Mouse (Mus musculus): ENCODE data around the gene Ap1m2. TPM values are rescaled to one million over a fixed set of nuclear protein-coding genes. Genes with fewer than 3 reads are reported as not detected.

Gene Ap1m2
- polyA plus RNA-seq, 1 experiment from 2014 or later: 16.3 TPM

DNA sequence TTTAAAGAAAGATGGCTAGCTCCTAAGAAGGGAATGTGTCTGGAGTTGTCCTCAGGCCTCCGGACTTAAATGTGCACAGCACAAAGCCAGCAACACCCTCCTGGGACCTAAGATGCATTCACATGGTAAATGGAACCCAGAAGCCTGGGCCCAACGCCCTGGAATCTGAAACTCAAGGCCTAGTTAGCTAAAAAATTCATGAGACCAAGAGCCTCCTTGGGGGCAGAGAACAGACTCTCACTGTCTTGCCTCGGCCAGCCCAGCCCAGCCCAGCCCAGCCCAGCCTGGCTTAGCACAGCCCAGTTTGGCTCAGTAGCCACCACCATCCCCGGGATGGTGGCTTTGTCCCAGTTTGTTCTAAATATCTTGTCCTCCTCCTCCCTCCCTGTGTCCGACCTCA lies 3.3 kb upstream of the Ap1m2 start:
- Histone ChIP-seq H3K36me3 (replicated peaks; ENCODE audit: control insufficient read depth, insufficient read depth, low read depth, low read length) (no peaks in the 10 kb centered on the region), H3K4me2 (ENCODE audit: low read depth, low read length) (no peak overlapping the region), H3K27ac (replicated peaks; ENCODE audit: low read depth, low read length) (no peak overlapping the region), H3K9me3 (replicated peaks; ENCODE audit: control insufficient read depth, low read length) (no peaks in the 10 kb centered on the region), H3K9ac (replicated peaks; ENCODE audit: low read length) (no peak overlapping the region), H3K4me1 (ENCODE audit: control insufficient read depth, insufficient read depth, low read length) (no peaks in the 10 kb centered on the region), H3K27me3 (ENCODE audit: control insufficient read depth, insufficient read depth, low read length) (peaks cover 13% of the 10 kb centered on the region), H3K4me3 (ENCODE audit: low read depth, low read length) (no peak overlapping the region)
- no peak for ATAC-seq (replicated peaks; ENCODE audit: insufficient number of reproducible peaks, low FRiP score, low TSS enrichment, low read depth)
- no peak for DNase-seq (ENCODE audit: low spot score)
- WGBS: 43% methylated on average over 5 of the region's 5 CpGs

DNA sequence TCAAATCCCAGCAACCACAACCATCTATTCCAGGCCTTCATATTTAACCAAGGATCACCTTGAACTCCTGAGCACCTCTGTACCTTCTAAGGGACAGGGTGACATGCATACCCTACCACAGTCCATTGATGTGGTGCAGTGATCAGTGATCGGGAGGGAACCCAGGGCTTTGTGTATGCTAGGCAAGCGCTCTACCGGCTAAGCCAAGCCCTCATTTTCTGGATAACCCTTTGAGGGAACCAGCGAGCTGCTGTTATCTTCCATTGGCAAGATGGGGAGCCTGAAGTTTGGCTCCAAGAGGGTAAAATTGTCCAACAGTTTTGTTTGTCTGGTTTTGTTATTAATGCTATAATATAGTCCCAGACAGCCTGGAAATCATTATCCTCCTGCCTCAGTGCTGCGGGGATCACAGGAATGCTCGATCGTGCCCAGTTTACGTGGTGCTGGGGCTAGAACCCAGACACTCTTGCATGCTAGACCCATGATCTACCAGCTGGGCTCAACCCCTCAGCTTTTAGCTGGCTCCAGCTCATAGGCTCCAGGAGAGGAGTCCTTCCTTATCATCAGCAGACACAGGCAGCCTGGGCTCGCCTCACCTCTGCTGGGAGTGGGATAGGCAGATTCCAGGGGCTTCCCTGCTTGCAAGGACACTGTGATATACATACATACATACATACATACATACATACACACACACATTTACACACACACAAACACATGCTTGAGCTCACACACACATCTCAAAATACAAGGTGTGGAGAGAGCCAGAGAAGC lies 2.4 kb upstream of the Ap1m2 start:
- Histone ChIP-seq H3K4me1 (ENCODE audit: control insufficient read depth, insufficient read depth, low read length) (no peaks in the 10 kb centered on the region), H3K4me3 (ENCODE audit: low read depth, low read length) (no peak overlapping the region), H3K9me3 (replicated peaks; ENCODE audit: control insufficient read depth, low read length) (no peaks in the 10 kb centered on the region), H3K9ac (replicated peaks; ENCODE audit: low read length) (no peak overlapping the region), H3K36me3 (replicated peaks; ENCODE audit: control insufficient read depth, insufficient read depth, low read depth, low read length) (no peaks in the 10 kb centered on the region), H3K4me2 (ENCODE audit: low read depth, low read length) (no peak overlapping the region), H3K27ac (replicated peaks; ENCODE audit: low read depth, low read length) (no peak overlapping the region), H3K27me3 (ENCODE audit: control insufficient read depth, insufficient read depth, low read length) (peaks cover 13% of the 10 kb centered on the region)
- ATAC-seq (replicated peaks; ENCODE audit: insufficient number of reproducible peaks, low FRiP score, low TSS enrichment, low read depth): no peak
- WGBS: 82% methylated on average over 9 of the region's 9 CpGs
- DNase-seq (ENCODE audit: low spot score): no peak

DNA sequence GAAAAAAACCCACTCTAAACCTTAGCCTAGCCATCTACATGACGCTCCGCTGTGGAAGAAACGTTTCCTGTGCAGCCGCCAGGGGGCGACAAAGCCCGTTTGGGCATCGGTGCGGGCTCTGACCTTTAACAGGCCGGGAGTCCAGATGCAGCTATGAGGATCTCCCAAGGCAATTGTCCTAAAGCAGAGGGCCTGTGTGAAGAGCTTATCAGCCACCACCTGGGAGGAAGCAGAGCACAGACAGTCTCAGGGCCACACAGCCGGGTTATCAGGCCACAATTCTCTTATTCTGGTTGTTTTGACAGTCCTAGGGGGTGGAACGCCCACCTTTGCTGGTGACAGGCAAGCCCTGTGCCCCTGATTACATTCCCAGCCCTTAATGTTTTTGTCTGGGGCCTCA lies 1.3 kb upstream of the Ap1m2 start:
- ATAC-seq (replicated peaks; ENCODE audit: insufficient number of reproducible peaks, low FRiP score, low TSS enrichment, low read depth) (no peak; the same call in 1 of the 2 replicates), DNase-seq (ENCODE audit: low spot score) (peak; percentile 91)
- Histone ChIP-seq H3K27me3 (ENCODE audit: control insufficient read depth, insufficient read depth, low read length) (peaks cover 13% of the 10 kb centered on the region), H3K4me3 (ENCODE audit: low read depth, low read length) (no peak overlapping the region), H3K4me2 (ENCODE audit: low read depth, low read length) (no peak overlapping the region), H3K4me1 (ENCODE audit: control insufficient read depth, insufficient read depth, low read length) (no peaks in the 10 kb centered on the region), H3K36me3 (replicated peaks; ENCODE audit: control insufficient read depth, insufficient read depth, low read depth, low read length) (no peaks in the 10 kb centered on the region), H3K9me3 (replicated peaks; ENCODE audit: control insufficient read depth, low read length) (no peaks in the 10 kb centered on the region), H3K9ac (replicated peaks; ENCODE audit: low read length) (no peak overlapping the region), H3K27ac (replicated peaks; ENCODE audit: low read depth, low read length) (no peak overlapping the region)
- WGBS: 6% methylated on average over 11 of the region's 11 CpGs

DNA sequence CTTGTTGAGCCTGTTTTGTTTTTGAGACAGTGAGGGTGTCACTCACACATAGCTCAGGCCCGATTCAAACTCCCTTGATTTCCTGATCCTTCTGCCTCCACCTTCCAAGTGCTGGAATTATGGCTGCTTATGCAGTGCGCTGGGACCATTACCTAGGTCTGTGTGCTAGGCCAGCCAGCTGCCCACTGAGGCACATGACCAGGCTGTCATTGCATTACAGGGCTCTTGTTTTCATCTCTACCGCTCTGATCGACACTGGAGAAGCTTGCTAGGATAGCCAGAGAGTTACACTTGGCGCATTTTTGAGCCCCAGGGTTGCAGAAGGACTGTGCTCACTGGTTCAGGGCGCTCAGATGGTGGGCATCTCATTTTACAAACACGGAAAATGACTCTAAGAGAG lies 442 bp downstream of the Ap1m2 start:
- no peaks in the 10 kb centered on the region for H3K36me3 ChIP-seq (replicated peaks; ENCODE audit: control insufficient read depth, insufficient read depth, low read depth, low read length)
- no peaks in the 10 kb centered on the region for H3K9me3 ChIP-seq (replicated peaks; ENCODE audit: control insufficient read depth, low read length)
- H3K9ac ChIP-seq (replicated peaks; ENCODE audit: low read length): 0 out of 2 replicates have a peak overlapping the region, but pooled peaks have one; percentile 22
- peaks cover 13% of the 10 kb centered on the region for H3K27me3 ChIP-seq (ENCODE audit: control insufficient read depth, insufficient read depth, low read length)
- no peaks in the 10 kb centered on the region for H3K4me1 ChIP-seq (ENCODE audit: control insufficient read depth, insufficient read depth, low read length)
- WGBS: 28% methylated on average over 7 of the region's 7 CpGs
- H3K4me2 ChIP-seq (ENCODE audit: low read depth, low read length): peak overlapping the region; percentile 13; the same call in 1 of the 2 replicates
- ATAC-seq (replicated peaks; ENCODE audit: insufficient number of reproducible peaks, low FRiP score, low TSS enrichment, low read depth): no peak
- no peak overlapping the region for H3K27ac ChIP-seq (replicated peaks; ENCODE audit: low read depth, low read length)
- no peak for DNase-seq (ENCODE audit: low spot score)
- peak overlapping the region; percentile 25 for H3K4me3 ChIP-seq (ENCODE audit: low read depth, low read length)

DNA sequence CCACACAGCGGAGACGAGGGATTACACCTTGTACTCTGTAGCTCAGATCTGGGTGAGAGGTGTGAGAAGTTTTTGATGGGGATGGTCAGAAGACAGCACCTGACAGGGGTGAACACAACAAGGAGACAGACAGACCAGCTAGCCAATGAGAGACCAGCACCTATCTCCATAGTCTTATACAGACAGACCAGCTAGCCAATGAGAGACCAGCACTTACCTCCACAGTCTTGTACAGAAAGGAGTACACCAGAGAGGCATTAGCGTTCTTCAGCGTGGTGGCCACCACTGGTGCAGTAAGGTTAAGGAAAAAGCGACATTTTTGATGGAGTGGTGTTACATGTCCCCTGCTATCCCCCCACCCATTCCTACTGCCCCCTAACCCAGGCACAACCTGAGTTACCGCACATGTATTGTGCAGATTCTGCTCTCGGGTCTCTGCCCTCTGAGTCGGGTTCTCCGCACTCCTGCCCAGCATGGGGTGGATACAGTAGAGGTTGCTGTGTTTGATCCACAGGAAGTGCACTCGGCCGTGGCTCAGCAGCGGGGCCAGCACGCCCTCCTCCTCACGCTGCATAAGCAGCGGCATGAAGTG lies 2.9 kb downstream of the Ap1m2 start:
- DNase-seq (ENCODE audit: low spot score) (no peak), ATAC-seq (replicated peaks; ENCODE audit: insufficient number of reproducible peaks, low FRiP score, low TSS enrichment, low read depth) (no peak)
- Histone ChIP-seq H3K36me3 (replicated peaks; ENCODE audit: control insufficient read depth, insufficient read depth, low read depth, low read length) (no peaks in the 10 kb centered on the region), H3K9me3 (replicated peaks; ENCODE audit: control insufficient read depth, low read length) (no peaks in the 10 kb centered on the region), H3K4me1 (ENCODE audit: control insufficient read depth, insufficient read depth, low read length) (no peaks in the 10 kb centered on the region), H3K27ac (replicated peaks; ENCODE audit: low read depth, low read length) (no peak overlapping the region), H3K27me3 (ENCODE audit: control insufficient read depth, insufficient read depth, low read length) (peaks cover 13% of the 10 kb centered on the region), H3K4me3 (ENCODE audit: low read depth, low read length) (no peak overlapping the region), H3K4me2 (ENCODE audit: low read depth, low read length) (no peak overlapping the region), H3K9ac (replicated peaks; ENCODE audit: low read length) (no peak overlapping the region)
- WGBS: 79% methylated on average over 15 of the region's 15 CpGs

DNA sequence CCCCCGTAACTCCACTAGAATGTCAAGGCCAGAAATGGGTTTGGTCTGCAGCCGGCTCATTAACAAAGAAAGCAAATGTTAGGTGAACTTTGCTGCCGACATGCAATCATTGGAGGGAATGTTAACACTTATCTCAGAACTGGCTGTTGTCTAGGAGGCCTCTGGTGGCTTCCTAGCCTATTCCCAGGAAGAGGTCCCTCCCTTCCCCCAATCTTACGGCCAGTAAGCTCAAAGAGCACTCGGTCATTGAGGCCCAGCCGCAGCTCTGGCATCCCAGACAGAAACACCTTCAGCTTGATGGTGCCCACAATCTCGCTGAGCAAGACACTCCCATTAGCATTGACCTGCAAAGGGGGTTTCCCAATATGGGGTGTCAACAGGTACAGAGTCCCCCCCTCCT lies 7.1 kb downstream of the Ap1m2 start:
- H3K27me3 ChIP-seq (ENCODE audit: control insufficient read depth, insufficient read depth, low read length): no peaks in the 10 kb centered on the region
- WGBS: 83% methylated on average over 7 of the region's 7 CpGs
- no peak for DNase-seq (ENCODE audit: low spot score)

DNA sequence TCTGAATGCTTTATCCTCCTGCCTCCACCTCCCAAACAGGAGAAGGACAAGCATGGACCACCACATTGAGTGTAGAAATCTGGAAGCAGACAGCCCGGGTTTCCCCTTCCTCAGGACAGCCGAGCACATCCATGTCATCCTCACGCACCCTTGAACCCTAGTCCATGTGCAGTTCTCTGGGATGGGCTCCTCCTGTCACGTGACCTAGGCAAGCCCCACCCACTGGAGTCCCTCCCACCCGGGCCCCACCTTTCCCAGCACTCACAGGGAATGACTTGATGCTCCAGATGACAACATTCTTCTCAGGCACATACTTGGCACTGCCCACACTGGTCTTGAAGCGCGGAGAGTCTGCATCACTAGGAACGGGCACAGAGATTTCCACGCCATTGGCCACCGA lies 13.1 kb downstream of the Ap1m2 start:
- H3K9ac ChIP-seq (replicated peaks; ENCODE audit: low read length): no peak overlapping the region
- no peak for DNase-seq (ENCODE audit: low spot score)
- no peaks in the 10 kb centered on the region for H3K27me3 ChIP-seq (ENCODE audit: control insufficient read depth, insufficient read depth, low read length)
- no peak overlapping the region for H3K4me3 ChIP-seq (ENCODE audit: low read depth, low read length)
- H3K4me2 ChIP-seq (ENCODE audit: low read depth, low read length): no peak overlapping the region
- 88% methylated on average over 10 of the region's 10 CpGs for WGBS
- no peaks in the 10 kb centered on the region for H3K9me3 ChIP-seq (replicated peaks; ENCODE audit: control insufficient read depth, low read length)
- no peaks in the 10 kb centered on the region for H3K36me3 ChIP-seq (replicated peaks; ENCODE audit: control insufficient read depth, insufficient read depth, low read depth, low read length)
- H3K27ac ChIP-seq (replicated peaks; ENCODE audit: low read depth, low read length): no peak overlapping the region
- H3K4me1 ChIP-seq (ENCODE audit: control insufficient read depth, insufficient read depth, low read length): no peaks in the 10 kb centered on the region
- ATAC-seq (replicated peaks; ENCODE audit: insufficient number of reproducible peaks, low FRiP score, low TSS enrichment, low read depth): no peak

More for the DNA sequence above, 7.1 kb downstream of the Ap1m2 start:
- Histone ChIP-seq H3K9me3 (replicated peaks; ENCODE audit: control insufficient read depth, low read length) (no peaks in the 10 kb centered on the region), H3K4me3 (ENCODE audit: low read depth, low read length) (no peak overlapping the region), H3K4me1 (ENCODE audit: control insufficient read depth, insufficient read depth, low read length) (no peaks in the 10 kb centered on the region), H3K27ac (replicated peaks; ENCODE audit: low read depth, low read length) (no peak overlapping the region), H3K36me3 (replicated peaks; ENCODE audit: control insufficient read depth, insufficient read depth, low read depth, low read length) (no peaks in the 10 kb centered on the region), H3K4me2 (ENCODE audit: low read depth, low read length) (no peak overlapping the region), H3K9ac (replicated peaks; ENCODE audit: low read length) (no peak overlapping the region)
- ATAC-seq (replicated peaks; ENCODE audit: insufficient number of reproducible peaks, low FRiP score, low TSS enrichment, low read depth): no peak

DNA sequence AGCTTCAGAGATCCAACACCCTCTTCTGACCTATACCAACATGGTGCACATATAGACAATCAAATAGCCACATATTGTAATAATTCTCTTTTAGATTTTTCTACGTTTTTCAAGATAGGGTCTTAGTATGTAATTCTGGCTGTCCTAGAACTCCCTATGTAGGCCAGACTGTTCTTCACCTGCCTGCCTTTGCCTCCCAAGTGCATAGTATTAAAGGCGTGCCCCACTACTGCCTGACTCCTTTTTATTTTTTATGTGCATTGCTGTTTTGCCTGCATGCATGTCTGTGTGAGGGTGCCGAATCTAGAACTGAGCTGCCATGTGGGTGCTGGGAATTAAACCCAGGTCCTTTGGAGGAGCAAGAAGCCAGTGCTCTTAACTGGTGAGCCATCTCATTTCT lies 19.9 kb downstream of the Ap1m2 start:
- H3K4me2 ChIP-seq (ENCODE audit: low read depth, low read length): no peak overlapping the region
- 87% methylated on average over 3 of the region's 3 CpGs for WGBS
- H3K36me3 ChIP-seq (replicated peaks; ENCODE audit: control insufficient read depth, insufficient read depth, low read depth, low read length): no peaks in the 10 kb centered on the region
- no peak overlapping the region for H3K9ac ChIP-seq (replicated peaks; ENCODE audit: low read length)
- no peaks in the 10 kb centered on the region; the same call in 1 of the 2 replicates for H3K4me1 ChIP-seq (ENCODE audit: control insufficient read depth, insufficient read depth, low read length)
- no peak overlapping the region for H3K27ac ChIP-seq (replicated peaks; ENCODE audit: low read depth, low read length)
- no peak for DNase-seq (ENCODE audit: low spot score)
- H3K9me3 ChIP-seq (replicated peaks; ENCODE audit: control insufficient read depth, low read length): no peaks in the 10 kb centered on the region
- no peaks in the 10 kb centered on the region for H3K27me3 ChIP-seq (ENCODE audit: control insufficient read depth, insufficient read depth, low read length)
- no peak overlapping the region for H3K4me3 ChIP-seq (ENCODE audit: low read depth, low read length)
- ATAC-seq (replicated peaks; ENCODE audit: insufficient number of reproducible peaks, low FRiP score, low TSS enrichment, low read depth): no peak

Measured in embryonic facial prominence, embryonic 11.5 days (tissue).